Mouse (Mus musculus) spleen, adult 10 weeks (tissue): ENCODE measurements around the gene Cmpk1. TPM values are rescaled to one million over a fixed set of nuclear protein-coding genes. Genes with fewer than 3 reads are reported as not detected.

Experiments
- polyA plus RNA-seq: library from polyadenylated mRNA; stranded (reverse); fragments of 350-450 nt; fragmentation: Illumina TruSeq; extraction: RNeasy Lipid Tissue Mini Kit (QIAGEN cat#74804); gene quantifications from one replicate; pipeline ENCODE4 v1.2.3, GENCODE M21; 2015; ENCODE audit warnings: low replicate concordance; ENCODE audit not compliant: insufficient read depth

The Cmpk1 gene
- polyA plus RNA-seq = 98.6 TPM

GRCm38 (mm10) chr4:114986591-114987432 lies at the start of gene Cmpk1:
TSS of gene Cmpk1 (minus strand) at chr4:114987241.

GRCm38 (mm10) chr4:114999773-115000428 lies 12.9 kb upstream of the Cmpk1 start, which contains the start of gene Stil:
TSS of gene Stil (plus strand) at chr4:115000159.

GRCm38 (mm10) chr4:114925917-114926312 lies 61.1 kb downstream of the Cmpk1 start, which contains the start of gene Foxe3:
TSS of gene Foxe3 (minus strand) at chr4:114926013.

Other genes starting within 250 kb of the Cmpk1 start
- not detected for gene Gm12830, start 165.5 kb downstream of the Cmpk1 start, polyA plus RNA-seq
- 0.35 TPM for gene Foxd2, start 78.4 kb downstream of the Cmpk1 start, polyA plus RNA-seq
- gene Foxe3, start 61.2 kb downstream of the Cmpk1 start, polyA plus RNA-seq = not detected
- 3.9 TPM for gene Stil, start 12.9 kb upstream of the Cmpk1 start, polyA plus RNA-seq
- 11.7 TPM for gene Tal1, start 69.2 kb upstream of the Cmpk1 start, polyA plus RNA-seq
- 8.4 TPM for gene Pdzk1ip1, start 101.5 kb upstream of the Cmpk1 start, polyA plus RNA-seq
- gene Cyp4x1, start 147.0 kb upstream of the Cmpk1 start, polyA plus RNA-seq = 0.06 TPM